Mouse (Mus musculus): Measurements from ENCODE around the gene Hsd17b3. TPM values are rescaled to one million over a fixed set of nuclear protein-coding genes. Genes with fewer than 3 reads are reported as not detected.

Gene Hsd17b3
- polyA plus RNA-seq, 1 experiment: not detected

DNA sequence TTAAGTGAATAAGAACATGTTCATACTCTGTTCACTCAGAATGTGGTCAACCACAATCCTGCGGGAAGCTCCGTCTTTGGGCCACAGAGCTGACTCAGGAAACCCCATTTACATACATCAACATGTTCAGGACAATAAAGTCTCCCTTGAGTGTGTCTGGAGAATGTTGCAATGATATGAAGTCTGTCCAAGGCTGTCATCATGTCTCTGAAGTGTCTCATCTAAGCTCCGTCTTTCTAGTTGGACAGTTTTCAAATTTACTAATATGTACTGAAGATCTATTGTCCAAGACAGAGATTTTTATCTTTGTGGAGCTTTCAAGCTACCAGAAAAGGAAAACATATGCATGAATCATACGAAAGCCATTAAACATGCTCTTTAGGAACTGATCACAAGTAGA is 77.9 kb downstream of the Hsd17b3 start:
- H3K4me3 ChIP-seq: no peak overlapping the region
- H3K79me2 ChIP-seq (ENCODE audit: control insufficient read depth, insufficient read depth): no peaks in the 10 kb centered on the region
- H3ac ChIP-seq (ENCODE audit: control insufficient read depth, insufficient read length): no peak overlapping the region
- TF ChIP-seq CEBPB (IDR thresholded peaks at IDR 0.05; ENCODE audit: insufficient read depth, poor library complexity, severe bottlenecking): peak; percentile 55; the same call in 1 of the 2 replicates
- no peak for TF ChIP-seq SRF (IDR thresholded peaks at IDR 0.05; ENCODE audit: control insufficient read depth, insufficient read length, low read depth)
- H3K4me2 ChIP-seq (ENCODE audit: low read depth): no peak overlapping the region
- H3K27me3 ChIP-seq (ENCODE audit: control insufficient read depth, insufficient read depth, insufficient read length): no peaks in the 10 kb centered on the region
- no peaks in the 10 kb centered on the region for H3K36me3 ChIP-seq (ENCODE audit: control insufficient read depth, insufficient read depth)

Other genes with a start within 250 kb of the Hsd17b3 start
- 2.5 TPM for gene Slc35d2, start 40.1 kb upstream of the Hsd17b3 start, polyA plus RNA-seq (2012; fragmentation: generic; extraction: Trizol)
- 3.0 TPM for gene Zfp367, start 64.0 kb upstream of the Hsd17b3 start, polyA plus RNA-seq (2012; fragmentation: generic; extraction: Trizol)
- gene Habp4, start 72.6 kb upstream of the Hsd17b3 start, polyA plus RNA-seq (2012; fragmentation: generic; extraction: Trizol): 32.5 TPM
- gene Cdc14b, start 186.1 kb upstream of the Hsd17b3 start, polyA plus RNA-seq (2012; fragmentation: generic; extraction: Trizol): 4.4 TPM
- gene Aaed1, start 223.5 kb upstream of the Hsd17b3 start, polyA plus RNA-seq (2012; fragmentation: generic; extraction: Trizol): 12.1 TPM

Data from myocyte (in vitro differentiated cells).